Mouse (Mus musculus) frontal cortex, adult (tissue): ENCODE measurements at regions not wholly inside any gene's neighbourhood (a gene's known extent, or its start where the extent isn't known, plus 50 kb on each side); places are given as distances from the start of the nearest gene placed in this dataset.

Experiments
- ATAC-seq: cut with Nextera tagmentation; 2 replicates; pipeline ENCODE4 v1.9.2; 2017; ENCODE audit warnings: mild to moderate bottlenecking, moderate library complexity, mixed read lengths; ENCODE audit not compliant: low TSS enrichment

GRCm38 (mm10) chr2:174848981-174849681 lies 88.7 kb downstream of the Edn3 start:
- ATAC-seq = no peak

- no peak for ATAC-seq
Observed at GRCm38 (mm10) chr2:174850860-174851259, 90.4 kb downstream of the Edn3 start.

GRCm38 (mm10) chr2:174851525-174852330 lies 91.3 kb downstream of the Edn3 start:
- ATAC-seq = peak; percentile 67; the same call in 1 of the 2 replicates

- ATAC-seq = no peak
Observed at GRCm38 (mm10) chr2:174853786-174854185, 93.4 kb downstream of the Edn3 start.

GRCm38 (mm10) chr2:174855548-174855947 lies 95.1 kb downstream of the Edn3 start:
- ATAC-seq = no peak

- ATAC-seq = no peak
Observed at GRCm38 (mm10) chr2:174856135-174856534, 95.7 kb downstream of the Edn3 start.

- ATAC-seq = peak; percentile 92
Observed at GRCm38 (mm10) chr2:174858011-174858834, 97.8 kb downstream of the Edn3 start.

GRCm38 (mm10) chr2:174858835-174859215 lies 98.4 kb downstream of the Edn3 start:
- ATAC-seq = no peak; the same call in 1 of the 2 replicates

GRCm38 (mm10) chr2:174859533-174859932 lies 99.1 kb downstream of the Edn3 start:
- no peak for ATAC-seq

GRCm38 (mm10) chr2:174864657-174865056 lies 104.2 kb downstream of the Edn3 start:
- ATAC-seq = no peak

GRCm38 (mm10) chr2:174866546-174866945 lies 106.1 kb downstream of the Edn3 start:
- no peak for ATAC-seq

- no peak for ATAC-seq
Observed at GRCm38 (mm10) chr2:174867397-174867796, 107.0 kb downstream of the Edn3 start.

- ATAC-seq = no peak
Observed at GRCm38 (mm10) chr2:174868186-174868585, 107.8 kb downstream of the Edn3 start.

GRCm38 (mm10) chr2:174868743-174869369 lies 108.4 kb downstream of the Edn3 start:
- ATAC-seq = no peak

- no peak for ATAC-seq
Observed at GRCm38 (mm10) chr2:174870284-174870683, 109.9 kb downstream of the Edn3 start.

- ATAC-seq = no peak
Observed at GRCm38 (mm10) chr2:174871225-174871624, 110.8 kb downstream of the Edn3 start.

GRCm38 (mm10) chr2:174871844-174872243 lies 111.4 kb downstream of the Edn3 start:
- no peak for ATAC-seq

- no peak for ATAC-seq
Observed at GRCm38 (mm10) chr2:174876886-174877285, 116.5 kb downstream of the Edn3 start.

GRCm38 (mm10) chr2:174878979-174879378 lies 118.6 kb downstream of the Edn3 start:
- ATAC-seq = no peak

GRCm38 (mm10) chr2:174880659-174881058 lies 120.2 kb downstream of the Edn3 start:
- ATAC-seq = no peak
